Mouse (Mus musculus) layer of hippocampus, postnatal 25 days (tissue): ENCODE measurements around the gene Rimkla. TPM values are rescaled to one million over a fixed set of nuclear protein-coding genes. Genes with fewer than 3 reads are reported as not detected.
A peak's percentile ranks its signal among the peaks of the same experiment; 100 is the strongest.

Experiments
- DNase-seq, 2 experiments: peaks; one replicate each; pipeline ENCODE4 v3.0.0; 2022; ENCODE audit warnings: mixed read lengths in 2 of 2, low spot score in 1 of 2; ENCODE audit errors: extremely low spot score in 1 of 2
- total RNA-seq, 2 experiments: library from RNA; stranded (reverse); gene quantifications; 2 replicates each; pipeline ENCODE4 v1.2.3; 2021

The Rimkla gene
- total RNA-seq, 2 experiments from 2014 or later, result 12.5 to 13.7 TPM

- no peak for DNase-seq
Observed at GRCm38 (mm10) chr4:119472545-119472944, 19.9 kb downstream of the Rimkla start.

GRCm38 (mm10) chr4:119467720-119468380, 24.6 kb downstream of the Rimkla start:
- no peak for DNase-seq

GRCm38 (mm10) chr4:119465841-119466240, 26.6 kb downstream of the Rimkla start:
- no peak for DNase-seq

- no peak for DNase-seq
Observed at GRCm38 (mm10) chr4:119463756-119464419, 28.5 kb downstream of the Rimkla start.

GRCm38 (mm10) chr4:119462858-119463755, 29.3 kb downstream of the Rimkla start:
- no peak for DNase-seq

GRCm38 (mm10) chr4:119462457-119462856, 30.0 kb downstream of the Rimkla start:
- no peak for DNase-seq

GRCm38 (mm10) chr4:119460728-119461141, 31.7 kb downstream of the Rimkla start:
- DNase-seq, result peak; percentile 61 to 67

GRCm38 (mm10) chr4:119460296-119460695, 32.1 kb downstream of the Rimkla start:
- peak in 1 of 2 experiments; percentile 45 for DNase-seq

- DNase-seq, result no peak
Observed at GRCm38 (mm10) chr4:119453533-119453932, 38.9 kb downstream of the Rimkla start.

- DNase-seq, result no peak
Observed at GRCm38 (mm10) chr4:119453128-119453527, 39.3 kb downstream of the Rimkla start.

- no peak for DNase-seq
Observed at GRCm38 (mm10) chr4:119450436-119450835, 42.0 kb downstream of the Rimkla start.

- no peak for DNase-seq
Observed at GRCm38 (mm10) chr4:119447786-119448185, 44.6 kb downstream of the Rimkla start.

- DNase-seq, result no peak
Observed at GRCm38 (mm10) chr4:119447261-119447660, 45.2 kb downstream of the Rimkla start.

GRCm38 (mm10) chr4:119442539-119442938, 49.9 kb downstream of the Rimkla start:
- DNase-seq, result no peak

- DNase-seq, result no peak
Observed at GRCm38 (mm10) chr4:119441836-119442235, 50.6 kb downstream of the Rimkla start.

- DNase-seq, result no peak
Observed at GRCm38 (mm10) chr4:119437936-119438335, 54.5 kb downstream of the Rimkla start.

- DNase-seq, result peak in 1 of 2 experiments; percentile 49
Observed at GRCm38 (mm10) chr4:119430678-119431077, 61.8 kb downstream of the Rimkla start.

- DNase-seq, result no peak
Observed at GRCm38 (mm10) chr4:119427680-119428079, 64.7 kb downstream of the Rimkla start.

GRCm38 (mm10) chr4:119425601-119426000, 66.8 kb downstream of the Rimkla start:
- DNase-seq, result no peak

- no peak for DNase-seq
Observed at GRCm38 (mm10) chr4:119425077-119425476, 67.4 kb downstream of the Rimkla start.
